Mouse (Mus musculus) hindbrain, postnatal 0 days (tissue): ENCODE results near the gene Aldh3b1. TPM values are rescaled to one million over a fixed set of nuclear protein-coding genes. Genes with fewer than 3 reads are reported as not detected.

Experiments
- ATAC-seq: fragments of 200-750 bp; cut with Nextera tagmentation; 2 replicates; pipeline ENCODE4 v1.8.0; 2017; ENCODE audit warnings: mild to moderate bottlenecking, moderate TSS enrichment, moderate library complexity
- DNase-seq: peaks from one replicate; pipeline ENCODE4 v3.0.0-alpha.2; 2015; ENCODE audit warnings: low spot score
- H3K27ac ChIP-seq: fragments of 300-500 bp; sonication (generic); 2 replicates; pipeline ENCODE4 v1.5.1; 2014; ENCODE audit warnings: mild to moderate bottlenecking
- H3K27me3 ChIP-seq: fragments of 300-500 bp; sonication (generic); 2 replicates; pipeline ENCODE4 v1.6.1; 2014; ENCODE audit warnings: low read length, mixed read lengths; ENCODE audit not compliant: insufficient read depth
- H3K36me3 ChIP-seq: fragments of 300-500 bp; sonication (generic); 2 replicates; pipeline ENCODE4 v1.6.1; 2014; ENCODE audit warnings: low read length, mixed read lengths; ENCODE audit not compliant: insufficient read depth
- H3K4me1 ChIP-seq: fragments of 300-500 bp; sonication (generic); 2 replicates; pipeline ENCODE4 v1.6.1; 2014; ENCODE audit warnings: antibody characterized with exemption, low read length, mixed read lengths; ENCODE audit not compliant: insufficient read depth
- H3K4me2 ChIP-seq: fragments of 300-500 bp; sonication (generic); 2 replicates; pipeline ENCODE4 v1.6.1; 2014; ENCODE audit warnings: low read depth, mild to moderate bottlenecking, low read length, moderate library complexity, mixed read lengths
- H3K4me3 ChIP-seq: fragments of 300-500 bp; sonication (generic); 2 replicates; pipeline ENCODE4 v1.5.1; 2014; ENCODE audit warnings: low read length
- H3K9ac ChIP-seq: fragments of 300-500 bp; sonication (generic); replicated peaks from 2 replicates; pipeline ENCODE4 v1.6.1; 2014; ENCODE audit warnings: mild to moderate bottlenecking, low read length, moderate library complexity, mixed read lengths
- H3K9me3 ChIP-seq: fragments of 300-500 bp; sonication (generic); 2 replicates; pipeline ENCODE4 v1.6.1; 2016; ENCODE audit warnings: low read length, mixed read lengths
- CTCF ChIP-seq: IDR thresholded peaks from 2 replicates; pipeline ENCODE4 v1.5.1; 2016; ENCODE audit warnings: antibody characterized with exemption, control low read depth, low read depth
- WGBS: fragments of 180-500 bp; shearing (Covaris S2); extraction: QIAGEN DNeasy Blood & Tissue Kit; methylation state at CpG from one replicate; pipeline ENCODE4 v1.1.7; 2014; 5-methylcytosine and 5-hydroxymethylcytosine counted together
- polyA plus RNA-seq: library from polyadenylated mRNA; unstranded; fragments of >200 nt; fragmentation: Nextera tagmentation; extraction: Ambion mirVana; gene quantifications from 2 replicates; pipeline ENCODE4 v1.2.1, GENCODE M21; 2015
- total RNA-seq: library from RNA; depleted of rRNA; stranded (reverse); fragments of >200 nt; gene quantifications from 2 replicates; pipeline ENCODE4 v1.2.3, GENCODE M21; 2014

Aldh3b1 gene
- total and polyA plus RNA-seq, 2 experiments from 2014 or later, result 3.0 to 3.5 TPM

- H3K36me3 ChIP-seq, result peaks cover 52% of the 10 kb centered on the region
- 83% methylated on average over 8 of the region's 8 CpGs for WGBS
- ATAC-seq (no peak), DNase-seq (peak; percentile 49)
- H3K27ac ChIP-seq, result no peak overlapping the region
- no peaks in the 10 kb centered on the region for H3K27me3 ChIP-seq
- no peaks in the 10 kb centered on the region for H3K4me1 ChIP-seq
- H3K9me3 ChIP-seq, result no peaks in the 10 kb centered on the region
- no peak overlapping the region for H3K4me3 ChIP-seq
- peak; percentile 58 for TF ChIP-seq CTCF
- no peak overlapping the region for H3K9ac ChIP-seq
- H3K4me2 ChIP-seq, result no peak overlapping the region
Measured at GRCm38 (mm10) chr19:3890181-3890580, 39.4 kb downstream of the Aldh3b1 start.

GRCm38 (mm10) chr19:3889096-3889495, 40.5 kb downstream of the Aldh3b1 start:
- H3K27ac ChIP-seq, result no peak overlapping the region
- ATAC-seq (no peak), DNase-seq (no peak)
- H3K27me3 ChIP-seq, result no peaks in the 10 kb centered on the region
- H3K36me3 ChIP-seq, result peaks cover 52% of the 10 kb centered on the region
- no peaks in the 10 kb centered on the region for H3K4me1 ChIP-seq
- no peak overlapping the region for H3K9ac ChIP-seq
- H3K4me3 ChIP-seq, result no peak overlapping the region
- H3K4me2 ChIP-seq, result no peak overlapping the region
- no peak for TF ChIP-seq CTCF
- WGBS, result 87% methylated on average over 5 of the region's 5 CpGs
- H3K9me3 ChIP-seq, result no peaks in the 10 kb centered on the region

GRCm38 (mm10) chr19:3884325-3884990, 45.1 kb downstream of the Aldh3b1 start:
- H3K27me3 ChIP-seq, result no peaks in the 10 kb centered on the region
- no peak overlapping the region for H3K9ac ChIP-seq
- H3K4me2 ChIP-seq, result no peak overlapping the region
- no peak overlapping the region for H3K4me3 ChIP-seq
- H3K9me3 ChIP-seq, result no peaks in the 10 kb centered on the region
- ATAC-seq (no peak), DNase-seq (no peak)
- 60% methylated on average over 6 of the region's 6 CpGs for WGBS
- no peak overlapping the region for H3K27ac ChIP-seq
- no peak for TF ChIP-seq CTCF
- peaks cover 19% of the 10 kb centered on the region for H3K36me3 ChIP-seq
- H3K4me1 ChIP-seq, result no peaks in the 10 kb centered on the region

GRCm38 (mm10) chr19:3882214-3882613, 47.4 kb downstream of the Aldh3b1 start:
- no peak for ATAC-seq
- Histone ChIP-seq H3K27ac (no peak overlapping the region), H3K36me3 (peaks cover 8% of the 10 kb centered on the region), H3K4me2 (no peak overlapping the region), H3K9me3 (no peaks in the 10 kb centered on the region), H3K9ac (no peak overlapping the region), H3K4me1 (no peaks in the 10 kb centered on the region), H3K4me3 (no peak overlapping the region), H3K27me3 (no peaks in the 10 kb centered on the region)
- DNase-seq, result no peak
- 61% methylated on average over 4 of the region's 4 CpGs for WGBS
- no peak for TF ChIP-seq CTCF

- Histone ChIP-seq H3K4me3 (no peak overlapping the region), H3K27me3 (no peaks in the 10 kb centered on the region), H3K27ac (no peak overlapping the region), H3K4me2 (no peak overlapping the region), H3K4me1 (no peaks in the 10 kb centered on the region), H3K9me3 (no peaks in the 10 kb centered on the region), H3K36me3 (no peaks in the 10 kb centered on the region), H3K9ac (no peak overlapping the region)
- DNase-seq, result no peak
- 90% methylated on average over 6 of the region's 6 CpGs for WGBS
- no peak for TF ChIP-seq CTCF
- no peak for ATAC-seq
Measured at GRCm38 (mm10) chr19:3880054-3880848, 49.4 kb downstream of the Aldh3b1 start.

GRCm38 (mm10) chr19:3875045-3875444, 54.6 kb downstream of the Aldh3b1 start:
- ATAC-seq (no peak), DNase-seq (no peak)
- Histone ChIP-seq H3K27me3 (no peaks in the 10 kb centered on the region), H3K27ac (no peak overlapping the region), H3K4me1 (no peaks in the 10 kb centered on the region), H3K4me2 (no peak overlapping the region), H3K4me3 (no peak overlapping the region), H3K9ac (no peak overlapping the region), H3K36me3 (no peaks in the 10 kb centered on the region), H3K9me3 (no peaks in the 10 kb centered on the region)
- no peak for TF ChIP-seq CTCF
- 85% methylated on average over 7 of the region's 7 CpGs for WGBS

GRCm38 (mm10) chr19:3872373-3872772, 57.2 kb downstream of the Aldh3b1 start:
- Histone ChIP-seq H3K4me2 (no peak overlapping the region), H3K4me1 (no peaks in the 10 kb centered on the region), H3K36me3 (no peaks in the 10 kb centered on the region), H3K9ac (no peak overlapping the region), H3K4me3 (no peak overlapping the region), H3K9me3 (no peaks in the 10 kb centered on the region), H3K27ac (no peak overlapping the region), H3K27me3 (no peaks in the 10 kb centered on the region)
- peak; percentile 29 for DNase-seq
- 42% methylated on average over 4 of the region's 4 CpGs for WGBS
- no peak for ATAC-seq
- TF ChIP-seq CTCF, result no peak
